Mouse (Mus musculus) lung, adult 18-20 months (tissue): ENCODE measurements at regions not wholly inside any gene's neighbourhood (a gene's known extent, or its start where the extent isn't known, plus 50 kb on each side); places are given as distances from the start of the nearest gene placed in this dataset.

Experiments used
- DNase-seq, 2 experiments: peaks; one replicate each; pipeline ENCODE4 v3.0.0; 2022; ENCODE audit warnings: mixed read lengths in 2 of 2

DNA sequence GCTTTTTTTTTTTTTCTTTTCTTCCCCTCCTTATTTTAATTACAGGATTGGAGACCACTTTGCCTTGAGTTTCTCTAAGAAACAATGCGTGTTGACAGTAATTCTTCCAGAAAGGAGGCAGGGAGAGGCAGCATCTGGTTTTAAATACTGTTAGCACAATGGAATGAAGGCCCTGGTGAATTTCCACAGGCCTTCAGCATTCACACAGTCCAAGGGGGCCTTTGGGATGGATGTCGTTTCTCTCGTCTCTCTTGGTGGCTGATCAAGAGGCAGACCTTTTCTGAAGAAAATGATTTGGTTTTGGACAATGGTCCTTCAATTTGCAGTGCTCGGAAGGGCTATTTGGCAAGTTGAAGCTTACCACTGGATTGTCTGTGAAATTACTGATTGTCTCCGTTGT is 321.4 kb downstream of the Lmx1a start:
- no peak for DNase-seq

DNA sequence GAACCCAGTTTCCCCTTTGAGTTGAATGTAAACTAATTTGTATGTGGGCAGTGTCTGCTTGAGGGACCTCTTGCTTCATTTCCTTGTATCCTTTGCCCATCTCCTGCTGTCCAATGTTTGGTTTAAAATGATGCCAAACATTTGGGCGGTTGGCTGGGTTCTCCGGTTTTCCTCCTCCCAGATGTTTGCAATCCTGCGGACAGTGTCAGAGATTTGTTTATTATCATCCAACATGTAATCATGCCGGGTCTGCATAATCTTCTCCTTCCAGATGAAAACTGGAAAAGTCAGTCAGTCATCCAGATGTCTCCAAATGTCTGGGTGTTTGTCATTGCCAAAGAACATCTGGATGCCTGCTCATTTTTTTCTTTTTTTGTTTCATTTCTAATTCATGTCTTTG is 323.0 kb downstream of the Lmx1a start:
- peak; percentile 63 to 72 for DNase-seq

DNA sequence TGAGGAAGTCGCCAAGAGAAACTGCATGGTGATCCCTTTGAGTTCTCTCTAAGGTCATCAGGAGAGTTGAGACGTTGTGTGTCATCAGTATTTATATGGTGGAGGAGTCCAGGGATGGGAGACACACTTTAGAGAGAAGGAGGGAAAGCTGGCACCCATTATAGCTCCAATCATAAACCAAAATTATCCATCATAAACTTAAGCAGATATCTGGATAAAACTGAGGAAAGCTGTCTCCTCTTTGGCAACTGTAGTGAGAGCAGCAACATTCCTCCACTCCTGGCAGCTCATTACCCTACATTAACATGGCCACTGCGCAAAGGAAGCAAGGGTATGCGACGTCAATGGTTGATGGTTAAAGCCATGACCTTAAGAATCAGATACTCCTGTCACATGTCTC is 323.6 kb downstream of the Lmx1a start:
- DNase-seq = peak in 1 of 2 experiments; percentile 18

DNA sequence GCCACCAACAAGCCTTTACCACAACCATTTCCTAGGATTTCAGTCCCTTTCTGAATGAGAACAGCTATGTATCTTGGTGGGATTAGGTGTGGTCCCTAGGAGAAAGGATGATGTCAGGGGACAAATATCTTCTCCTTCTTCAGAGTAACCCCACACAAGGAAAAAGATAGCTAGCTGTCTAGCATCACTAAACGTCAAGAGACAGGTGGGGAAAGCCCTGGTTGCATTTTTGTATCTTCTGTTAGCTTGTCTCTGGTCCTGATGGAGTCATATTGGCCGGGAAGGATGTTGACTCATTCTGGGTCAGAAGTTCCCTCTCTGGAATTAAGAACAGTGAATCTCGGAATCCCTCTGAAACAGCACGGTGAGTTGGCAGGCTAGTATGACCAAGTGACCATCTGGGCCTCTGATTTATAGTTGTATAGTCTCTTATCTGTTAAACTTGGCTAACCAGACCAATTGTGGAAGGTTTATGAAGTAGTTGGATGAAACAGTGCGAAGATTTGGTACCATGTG is 327.4 kb downstream of the Lmx1a start:
- no peak for DNase-seq

DNA sequence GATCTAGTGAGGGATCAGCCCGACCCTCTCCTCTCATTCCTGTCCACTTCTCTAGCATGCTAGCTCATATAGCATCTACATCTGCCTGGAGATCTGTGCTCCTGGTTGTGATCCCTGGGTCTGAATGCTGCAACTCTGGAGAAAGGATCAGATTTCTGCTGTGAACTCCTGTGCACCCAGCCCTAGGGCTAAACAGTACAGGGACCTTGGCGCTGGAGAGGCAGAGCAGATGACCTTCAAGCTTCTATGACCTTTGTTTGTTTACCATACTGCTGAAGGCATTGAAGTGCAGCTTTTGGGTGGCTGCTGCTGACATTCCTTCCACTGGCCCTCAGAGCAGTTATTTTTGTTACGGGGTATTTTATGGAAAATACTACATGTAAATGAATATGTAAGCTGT is 337.4 kb downstream of the Lmx1a start:
- no peak for DNase-seq

DNA sequence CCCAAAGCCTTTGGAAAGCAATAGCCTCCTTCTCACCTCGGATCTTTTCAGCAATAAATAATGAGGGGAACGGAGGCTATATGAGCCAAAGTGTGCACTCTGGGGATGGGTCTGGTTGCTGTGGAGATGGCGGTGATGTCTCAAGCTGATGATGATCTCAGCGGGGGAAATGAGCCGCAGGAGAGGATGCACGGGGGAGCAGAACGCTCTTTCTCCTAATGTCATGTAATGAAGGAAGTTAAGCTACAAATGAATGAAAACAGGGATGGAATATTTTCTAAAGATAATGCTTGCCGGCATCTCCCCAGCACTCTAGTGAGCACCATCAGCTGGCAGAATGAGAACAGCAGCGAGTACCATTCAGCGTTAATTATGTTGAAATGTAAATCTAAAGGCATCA is 355.7 kb downstream of the Lmx1a start:
- DNase-seq = no peak

DNA sequence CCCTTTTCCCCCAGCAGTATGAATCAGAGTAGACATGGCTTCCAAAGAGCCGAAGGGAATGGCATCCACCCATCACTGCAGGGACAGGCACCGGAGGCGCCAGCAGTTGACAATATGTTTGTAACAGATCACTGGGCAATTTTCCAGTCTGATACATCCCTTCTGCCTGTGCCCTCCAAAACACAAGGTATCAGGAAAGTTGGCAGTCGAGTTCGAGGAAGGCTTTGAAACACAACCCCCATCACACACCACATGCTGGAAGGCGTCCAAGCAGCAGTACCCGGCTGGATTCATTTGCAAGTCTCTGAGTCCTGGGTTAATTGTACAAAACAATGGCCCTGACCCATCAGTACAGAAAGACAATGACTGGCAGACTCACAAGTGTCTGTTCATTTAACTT is 357.3 kb downstream of the Lmx1a start:
- no peak for DNase-seq

DNA sequence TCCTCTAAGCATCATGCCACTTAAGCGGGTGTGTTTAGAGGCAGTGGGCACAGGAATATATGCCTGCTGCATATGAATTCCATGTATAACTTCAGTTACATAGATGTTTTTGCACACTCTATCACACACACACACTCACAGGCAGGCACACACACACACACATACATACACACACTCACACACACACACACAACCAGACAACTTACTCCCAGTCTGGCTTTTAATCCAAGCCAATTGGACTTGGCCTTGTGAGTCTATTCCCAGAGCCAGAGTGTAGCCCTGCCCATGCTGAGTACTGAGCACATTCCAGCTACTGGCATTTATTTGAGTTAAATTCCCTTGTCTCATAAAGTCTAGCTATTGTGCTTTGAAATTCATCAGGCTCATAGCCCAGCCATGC is 357.7 kb downstream of the Lmx1a start:
- no peak for DNase-seq

DNA sequence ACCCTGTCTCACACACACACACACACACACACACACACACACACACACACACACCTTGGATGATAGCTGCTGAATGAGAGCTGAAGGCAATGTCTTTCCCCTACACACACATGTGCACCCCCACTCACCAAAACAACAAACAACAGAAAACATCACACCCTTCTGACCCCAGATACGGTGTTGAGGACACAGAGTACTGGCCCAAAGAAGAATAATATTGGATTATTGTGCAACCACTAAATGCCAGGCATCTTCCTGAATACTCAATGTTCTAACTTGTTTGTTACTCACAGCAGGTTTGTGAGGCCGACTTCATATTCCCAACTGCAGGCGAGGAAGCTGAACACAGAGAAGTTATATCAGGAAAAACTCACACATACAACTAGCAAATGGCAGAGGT is 360.9 kb downstream of the Lmx1a start:
- peak in 1 of 2 experiments; percentile 10 for DNase-seq

DNA sequence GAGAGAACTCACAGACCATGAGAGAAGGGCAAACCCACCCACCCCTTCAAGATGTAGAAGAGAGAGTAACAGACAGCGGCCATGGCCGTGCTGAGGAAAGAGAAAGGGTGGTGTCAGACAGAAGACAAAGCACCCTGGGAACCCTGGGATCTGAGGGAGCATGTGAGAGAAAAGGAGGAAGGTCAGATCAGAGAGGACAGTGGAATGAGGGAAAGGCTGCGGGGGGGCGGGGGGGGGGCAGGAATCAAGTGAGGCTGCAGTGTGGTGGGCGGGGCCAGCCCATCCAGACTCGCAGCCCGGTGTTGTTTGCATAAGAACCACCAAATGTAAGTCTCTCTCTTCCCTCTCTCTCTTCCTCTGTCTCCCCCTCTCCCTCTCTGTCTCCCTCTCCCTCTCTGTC is 367.4 kb downstream of the Lmx1a start:
- no peak for DNase-seq

DNA sequence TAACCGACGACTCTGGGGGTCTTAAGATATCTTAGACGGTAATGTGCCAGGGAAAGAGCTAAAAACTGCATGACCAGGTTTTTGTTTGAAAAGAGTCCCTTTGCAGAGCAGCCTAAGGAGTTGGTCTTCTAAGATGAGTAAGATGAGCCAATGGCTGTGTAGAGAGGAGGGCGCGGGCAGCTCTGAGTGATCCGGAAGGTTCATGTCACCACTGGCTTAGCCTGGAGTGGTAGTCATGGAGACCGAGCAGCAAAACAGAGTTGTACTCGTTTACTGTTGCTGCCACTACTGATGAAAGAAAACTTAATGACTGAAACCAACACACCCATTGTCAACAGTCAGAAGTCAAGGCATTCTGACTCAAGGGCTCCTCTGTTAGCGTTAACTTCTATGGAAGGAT is 368.4 kb downstream of the Lmx1a start:
- DNase-seq = no peak

DNA sequence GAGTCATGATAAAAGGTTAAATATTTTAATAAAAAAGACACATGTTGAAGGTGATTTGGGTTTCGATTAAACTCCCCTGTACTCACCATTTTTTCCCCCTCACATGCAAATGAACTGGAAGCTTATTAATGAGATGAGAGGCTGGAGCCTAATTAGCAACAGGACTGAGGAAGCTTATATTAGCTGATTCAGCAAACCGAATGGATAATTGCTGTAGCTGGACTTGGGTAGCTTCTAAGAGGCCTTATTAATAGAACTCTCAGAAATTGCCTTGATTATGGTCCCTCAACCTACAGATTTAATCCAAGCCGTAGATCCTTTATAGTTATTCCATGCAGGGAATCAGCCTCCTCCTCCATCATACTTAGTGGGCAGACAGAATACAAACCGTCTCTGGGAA is 369.7 kb downstream of the Lmx1a start:
- no peak for DNase-seq

DNA sequence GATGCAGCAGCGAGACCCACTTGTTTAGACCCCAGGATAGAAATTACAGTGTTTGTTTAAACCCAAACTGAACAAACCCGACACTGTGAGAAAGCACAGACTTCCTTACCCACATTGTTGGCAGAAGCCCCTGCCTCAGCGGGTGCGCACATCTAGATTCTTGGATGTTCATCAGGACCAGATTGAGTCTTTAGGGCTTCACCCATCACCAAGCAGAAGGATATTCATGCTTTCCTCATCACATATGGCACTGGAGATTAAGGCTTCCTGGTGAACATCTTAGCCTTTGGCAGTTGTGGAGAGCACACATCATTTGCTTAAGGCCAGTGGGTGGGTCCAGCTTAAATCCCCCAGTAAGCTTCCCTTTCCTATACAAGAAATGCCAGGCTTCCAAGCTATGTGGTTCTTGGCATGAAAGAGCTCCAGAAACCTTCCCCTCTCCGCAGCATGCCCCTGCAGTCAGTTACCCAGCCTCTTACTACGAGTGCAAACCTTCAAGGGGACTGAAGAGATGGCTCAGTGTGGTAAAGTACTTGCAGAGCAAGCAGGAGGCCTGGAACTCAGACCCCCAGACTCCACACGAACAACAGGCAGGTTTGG is 367.9 kb downstream of the Pbx1 start:
- DNase-seq = no peak

DNA sequence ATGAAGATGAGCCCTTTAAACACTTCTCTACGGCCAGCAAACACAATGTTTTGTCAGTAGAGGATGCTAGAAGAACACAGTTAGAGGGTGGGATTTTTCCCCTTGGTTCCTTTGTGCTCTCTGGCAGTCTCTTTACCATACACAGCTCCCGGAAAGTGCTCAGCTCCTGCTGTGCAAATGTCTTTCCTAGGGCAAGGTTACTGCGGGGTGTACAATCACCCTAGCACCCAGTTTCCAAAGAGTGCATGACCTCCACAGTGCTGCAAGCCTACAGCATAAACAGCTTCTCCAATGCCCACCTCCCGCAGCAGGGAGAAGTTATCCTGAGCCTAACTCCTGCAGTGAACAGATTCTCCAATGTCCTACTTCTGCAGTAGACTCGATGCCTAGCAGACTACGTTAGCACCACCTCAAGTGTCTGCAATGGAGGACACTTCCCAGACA is 366.4 kb downstream of the Pbx1 start:
- DNase-seq = no peak

DNA sequence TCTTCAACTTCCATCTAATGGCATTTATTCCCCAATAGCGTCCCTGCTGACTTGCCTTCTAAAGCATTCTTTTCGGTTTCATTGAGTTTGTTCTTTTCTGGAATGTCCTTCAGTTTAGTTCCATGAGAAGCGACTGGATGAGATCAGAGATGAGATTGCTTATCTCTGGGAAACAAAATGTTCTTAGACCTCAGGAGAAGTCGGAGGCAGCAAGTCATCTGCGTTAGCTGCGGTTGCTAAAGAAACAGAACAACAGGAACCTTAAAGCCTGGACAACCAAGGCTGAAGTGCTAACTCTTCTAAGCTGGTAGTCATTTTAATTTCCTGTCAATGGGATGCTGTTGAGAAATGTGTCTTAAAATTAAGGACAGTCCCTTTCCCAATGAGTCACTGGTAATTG is 365.3 kb downstream of the Pbx1 start:
- peak in 1 of 2 experiments; percentile 26 for DNase-seq

DNA sequence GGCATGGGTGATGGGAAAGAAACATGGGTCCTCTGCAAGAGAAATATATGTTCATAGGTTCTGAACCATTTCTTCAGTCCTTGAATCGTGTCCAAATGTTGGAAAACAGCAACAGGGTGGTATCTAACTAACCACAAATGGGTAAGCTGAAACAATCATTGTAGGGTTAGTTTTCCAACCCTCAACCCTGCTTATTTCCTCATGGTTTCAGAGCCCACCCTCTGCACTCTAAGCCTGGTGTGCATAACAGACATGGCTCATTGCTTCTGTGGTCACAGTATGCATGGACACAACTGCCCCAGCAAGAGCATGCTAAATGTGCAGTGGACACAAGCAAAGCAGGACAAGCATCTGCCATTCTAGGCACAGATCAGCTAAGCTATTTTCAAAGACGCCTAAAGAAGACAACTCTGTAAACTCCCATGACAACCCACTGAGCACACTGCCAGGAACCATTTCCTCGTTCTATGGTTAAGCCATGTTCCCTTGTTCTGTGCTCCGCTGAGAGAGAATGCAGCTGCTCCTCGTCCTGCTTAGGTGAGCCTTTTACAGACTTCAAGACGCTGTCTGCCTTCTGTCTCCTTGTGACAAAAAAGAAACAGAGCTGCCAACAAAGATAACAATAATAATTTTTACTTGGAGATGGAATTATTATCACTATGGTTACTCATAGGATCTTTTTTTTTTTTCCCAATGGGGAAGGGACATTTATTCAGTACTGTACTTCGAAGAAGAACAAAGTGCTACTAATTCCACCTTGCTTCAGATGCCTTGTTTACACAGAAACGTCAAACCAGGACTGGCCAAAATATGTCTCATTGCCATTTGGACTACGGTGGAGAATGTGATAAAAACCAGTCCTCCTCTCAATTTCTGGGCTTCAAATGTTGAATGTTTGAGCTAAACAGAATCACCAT is 363.8 kb downstream of the Pbx1 start:
- DNase-seq = no peak

DNA sequence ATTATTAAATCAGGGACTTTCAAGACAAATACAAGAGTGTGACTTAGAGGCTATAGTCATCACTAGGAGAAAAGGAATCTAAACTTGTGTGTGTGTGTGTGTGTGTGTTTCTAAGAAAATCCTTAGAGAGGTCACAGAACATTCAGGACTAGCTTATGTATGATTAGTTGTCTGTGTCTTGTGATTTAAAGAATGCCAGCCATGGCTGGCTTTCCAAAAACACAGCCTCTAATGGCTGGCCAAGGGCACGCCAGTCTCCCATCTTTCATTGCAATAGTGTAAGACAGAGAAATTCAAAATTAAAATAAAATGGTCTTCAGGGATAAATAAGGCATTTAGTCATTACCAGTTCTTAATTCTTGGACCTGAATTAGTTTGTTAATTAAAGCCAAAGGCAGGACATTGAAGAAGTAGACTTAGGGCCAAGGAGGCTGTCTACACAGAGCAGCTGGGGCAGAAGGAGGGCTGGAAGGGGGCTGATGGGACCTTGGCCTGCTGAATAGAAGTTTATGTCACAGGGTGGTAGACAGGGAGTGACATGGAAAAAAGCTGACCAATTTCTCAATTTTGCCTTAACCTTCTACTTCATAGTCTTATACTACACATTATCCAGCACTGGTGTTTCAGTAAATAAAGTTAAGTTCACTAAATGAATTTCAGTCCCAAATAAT is 363.0 kb downstream of the Pbx1 start:
- DNase-seq = no peak
